Mouse (Mus musculus) intestine, embryonic 15.5 days (tissue): ENCODE measurements at regions not wholly inside any gene's neighbourhood (a gene's known extent, or its start where the extent isn't known, plus 50 kb on each side); places are given as distances from the start of the nearest gene placed in this dataset.

Experiments
- ATAC-seq: fragments of 200-750 bp; cut with Nextera tagmentation; 2 replicates; pipeline ENCODE4 v1.8.0; 2017; ENCODE audit warnings: moderate TSS enrichment, moderate library complexity
- H3K27ac ChIP-seq: fragments of 300-500 bp; sonication (generic); 2 replicates; pipeline ENCODE4 v1.5.1; 2015; ENCODE audit warnings: mild to moderate bottlenecking, inconsistent platforms
- H3K27me3 ChIP-seq: fragments of 300-500 bp; sonication (generic); replicated peaks from 2 replicates; pipeline ENCODE4 v1.6.1; 2015; ENCODE audit warnings: inconsistent platforms
- H3K36me3 ChIP-seq: fragments of 300-500 bp; sonication (generic); 2 replicates; pipeline ENCODE4 v1.6.1; 2015; ENCODE audit warnings: inconsistent platforms
- H3K4me1 ChIP-seq: fragments of 300-500 bp; sonication (generic); replicated peaks from 2 replicates; pipeline ENCODE4 v1.6.1; 2015; ENCODE audit warnings: inconsistent platforms
- H3K4me2 ChIP-seq: fragments of 300-500 bp; sonication (generic); replicated peaks from 2 replicates; pipeline ENCODE4 v1.6.1; 2015; ENCODE audit warnings: mild to moderate bottlenecking, inconsistent platforms
- H3K4me3 ChIP-seq: fragments of 300-500 bp; sonication (generic); replicated peaks from 2 replicates; pipeline ENCODE4 v1.5.1; 2015; ENCODE audit warnings: inconsistent platforms
- H3K9ac ChIP-seq: fragments of 300-500 bp; sonication (generic); 2 replicates; pipeline ENCODE4 v1.6.1; 2015; ENCODE audit warnings: inconsistent platforms
- H3K9me3 ChIP-seq: fragments of 300-500 bp; sonication (generic); 2 replicates; pipeline ENCODE4 v1.6.1; 2016; ENCODE audit warnings: inconsistent platforms
- WGBS: fragments of 180-500 bp; shearing (Covaris S2); methylation state at CpG from one replicate; pipeline ENCODE4 v1.1.7; 2015; 5-methylcytosine and 5-hydroxymethylcytosine counted together

GRCm38 (mm10) chr14:67149961-67150471, 1141.0 kb upstream of the Gulo start:
- 50% methylated on average over 7 of the region's 7 CpGs for WGBS
- Histone ChIP-seq H3K27me3 (no peaks in the 10 kb centered on the region), H3K4me3 (no peak overlapping the region), H3K36me3 (no peaks in the 10 kb centered on the region), H3K9me3 (no peaks in the 10 kb centered on the region), H3K27ac (no peak overlapping the region), H3K9ac (no peak overlapping the region), H3K4me2 (no peak overlapping the region), H3K4me1 (no peaks in the 10 kb centered on the region)
- ATAC-seq = no peak

GRCm38 (mm10) chr14:67149091-67149490, 1140.1 kb upstream of the Gulo start:
- WGBS = 74% methylated on average over 8 of the region's 8 CpGs

GRCm38 (mm10) chr14:67146602-67147001, 1137.6 kb upstream of the Gulo start:
- Histone ChIP-seq H3K9me3 (no peaks in the 10 kb centered on the region), H3K4me2 (no peak overlapping the region), H3K27me3 (no peaks in the 10 kb centered on the region), H3K4me1 (peaks cover 7% of the 10 kb centered on the region), H3K9ac (no peak overlapping the region), H3K36me3 (no peaks in the 10 kb centered on the region), H3K27ac (no peak overlapping the region), H3K4me3 (no peak overlapping the region)
- ATAC-seq = no peak
- WGBS = 76% methylated on average over 12 of the region's 12 CpGs

More at GRCm38 (mm10) chr14:67149091-67149490, 1140.1 kb upstream of the Gulo start:
- H3K9ac ChIP-seq = no peak overlapping the region
- ATAC-seq = no peak
- no peaks in the 10 kb centered on the region for H3K9me3 ChIP-seq
- H3K4me2 ChIP-seq = no peak overlapping the region
- no peak overlapping the region for H3K4me3 ChIP-seq
- H3K36me3 ChIP-seq = no peaks in the 10 kb centered on the region
- H3K27ac ChIP-seq = no peak overlapping the region
- no peaks in the 10 kb centered on the region for H3K27me3 ChIP-seq
- H3K4me1 ChIP-seq = no peaks in the 10 kb centered on the region

- 91% methylated on average over 6 of the region's 6 CpGs for WGBS
- H3K4me3 ChIP-seq = no peak overlapping the region
These were observed 1136.0 kb upstream of the Gulo start for GRCm38 (mm10) chr14:67145046-67145445.

GRCm38 (mm10) chr14:67144461-67144985, 1135.5 kb upstream of the Gulo start:
- H3K4me1 ChIP-seq = peaks cover 10% of the 10 kb centered on the region
- H3K36me3 ChIP-seq = no peaks in the 10 kb centered on the region
- no peak overlapping the region for H3K4me3 ChIP-seq
- H3K27ac ChIP-seq = no peak overlapping the region
- H3K9ac ChIP-seq = no peak overlapping the region
- no peak for ATAC-seq
- H3K4me2 ChIP-seq = no peak overlapping the region
- no peaks in the 10 kb centered on the region for H3K9me3 ChIP-seq
- 73% methylated on average over 4 of the region's 4 CpGs for WGBS
- no peaks in the 10 kb centered on the region for H3K27me3 ChIP-seq

More at GRCm38 (mm10) chr14:67145046-67145445, 1136.0 kb upstream of the Gulo start:
- Histone ChIP-seq H3K9ac (no peak overlapping the region), H3K9me3 (no peaks in the 10 kb centered on the region), H3K4me2 (no peak overlapping the region), H3K36me3 (no peaks in the 10 kb centered on the region), H3K4me1 (peaks cover 10% of the 10 kb centered on the region), H3K27me3 (no peaks in the 10 kb centered on the region), H3K27ac (no peak overlapping the region)
- no peak for ATAC-seq

GRCm38 (mm10) chr14:67143826-67144225, 1134.8 kb upstream of the Gulo start:
- Histone ChIP-seq H3K4me1 (peaks cover 10% of the 10 kb centered on the region), H3K4me2 (no peak overlapping the region), H3K9me3 (no peaks in the 10 kb centered on the region), H3K27ac (no peak overlapping the region), H3K4me3 (no peak overlapping the region), H3K36me3 (no peaks in the 10 kb centered on the region), H3K9ac (no peak overlapping the region), H3K27me3 (no peaks in the 10 kb centered on the region)
- 81% methylated on average over 6 of the region's 6 CpGs for WGBS
- no peak for ATAC-seq

GRCm38 (mm10) chr14:67142556-67143250, 1133.7 kb upstream of the Gulo start:
- Histone ChIP-seq H3K9ac (no peak overlapping the region), H3K27me3 (no peaks in the 10 kb centered on the region), H3K4me3 (no peak overlapping the region), H3K4me2 (no peak overlapping the region; the same call in 1 of the 2 replicates), H3K36me3 (no peaks in the 10 kb centered on the region), H3K4me1 (peaks cover 10% of the 10 kb centered on the region), H3K27ac (no peak overlapping the region), H3K9me3 (no peaks in the 10 kb centered on the region)
- ATAC-seq = no peak
- 85% methylated on average over 6 of the region's 6 CpGs for WGBS

GRCm38 (mm10) chr14:67141581-67142441, 1132.8 kb upstream of the Gulo start:
- no peaks in the 10 kb centered on the region for H3K27me3 ChIP-seq
- no peaks in the 10 kb centered on the region for H3K36me3 ChIP-seq
- ATAC-seq = peak; percentile 57
- H3K9me3 ChIP-seq = no peaks in the 10 kb centered on the region
- WGBS = 15% methylated on average over 15 of the region's 15 CpGs
- H3K4me3 ChIP-seq = no peak overlapping the region
- H3K9ac ChIP-seq = 0 out of 2 replicates have a peak overlapping the region, but pooled peaks have one; percentile 26
- peak overlapping the region; percentile 32; the same call in 1 of the 2 replicates for H3K4me2 ChIP-seq
- peak overlapping the region; percentile 36; the same call in 1 of the 2 replicates for H3K27ac ChIP-seq
- H3K4me1 ChIP-seq = peaks cover 10% of the 10 kb centered on the region

GRCm38 (mm10) chr14:67141151-67141550, 1132.1 kb upstream of the Gulo start:
- 55% methylated on average over 7 of the region's 7 CpGs for WGBS
- H3K4me2 ChIP-seq = no peak overlapping the region

GRCm38 (mm10) chr14:67139674-67140073, 1130.7 kb upstream of the Gulo start:
- no peaks in the 10 kb centered on the region for H3K36me3 ChIP-seq
- H3K9ac ChIP-seq = no peak overlapping the region
- H3K27ac ChIP-seq = no peak overlapping the region
- H3K4me1 ChIP-seq = peaks cover 19% of the 10 kb centered on the region
- H3K9me3 ChIP-seq = no peaks in the 10 kb centered on the region
- no peak overlapping the region for H3K4me3 ChIP-seq
- no peak for ATAC-seq
- H3K27me3 ChIP-seq = no peaks in the 10 kb centered on the region
- no peak overlapping the region for H3K4me2 ChIP-seq

More at GRCm38 (mm10) chr14:67141151-67141550, 1132.1 kb upstream of the Gulo start:
- ATAC-seq = no peak
- Histone ChIP-seq H3K9me3 (no peaks in the 10 kb centered on the region), H3K27ac (no peak overlapping the region), H3K36me3 (no peaks in the 10 kb centered on the region), H3K4me3 (no peak overlapping the region), H3K27me3 (no peaks in the 10 kb centered on the region), H3K9ac (no peak overlapping the region), H3K4me1 (peaks cover 10% of the 10 kb centered on the region)

- ATAC-seq = no peak
- H3K27ac ChIP-seq = no peak overlapping the region
- WGBS = 61% methylated on average over 5 of the region's 5 CpGs
These were observed 1130.1 kb upstream of the Gulo start for GRCm38 (mm10) chr14:67139152-67139551.

GRCm38 (mm10) chr14:67136141-67136498, 1127.1 kb upstream of the Gulo start:
- ATAC-seq = no peak
- WGBS = 21% methylated on average over 2 of the region's 2 CpGs
- no peak overlapping the region for H3K9ac ChIP-seq
- H3K4me2 ChIP-seq = no peak overlapping the region
- H3K36me3 ChIP-seq = no peaks in the 10 kb centered on the region
- H3K4me3 ChIP-seq = no peak overlapping the region
- H3K27me3 ChIP-seq = no peaks in the 10 kb centered on the region
- H3K27ac ChIP-seq = no peak overlapping the region
- peaks cover 10% of the 10 kb centered on the region for H3K4me1 ChIP-seq
- H3K9me3 ChIP-seq = no peaks in the 10 kb centered on the region

More at GRCm38 (mm10) chr14:67139152-67139551, 1130.1 kb upstream of the Gulo start:
- H3K36me3 ChIP-seq = no peaks in the 10 kb centered on the region
- no peaks in the 10 kb centered on the region for H3K27me3 ChIP-seq
- peaks cover 19% of the 10 kb centered on the region for H3K4me1 ChIP-seq
- no peak overlapping the region for H3K4me3 ChIP-seq
- no peak overlapping the region for H3K4me2 ChIP-seq
- no peak overlapping the region for H3K9ac ChIP-seq
- no peaks in the 10 kb centered on the region for H3K9me3 ChIP-seq
